Mouse (Mus musculus): ENCODE measurements around the gene Atl1. TPM values are rescaled to one million over a fixed set of nuclear protein-coding genes. Genes with fewer than 3 reads are reported as not detected.

Atl1 gene
- polyA plus RNA-seq, 1 experiment from 2014 or later: 2.9 TPM

- Histone ChIP-seq H3K4me3 (ENCODE audit: low read depth, low read length) (no peak overlapping the region), H3K9ac (replicated peaks; ENCODE audit: low read depth) (no peak overlapping the region), H3K36me3 (ENCODE audit: insufficient read depth, low read length) (peaks cover 19% of the 10 kb centered on the region; the same call in 1 of the 2 replicates), H3K4me1 (ENCODE audit: insufficient read depth, low read depth, low read length) (no peaks in the 10 kb centered on the region; the same call in 1 of the 2 replicates), H3K4me2 (replicated peaks; ENCODE audit: low read depth, low read length) (0 out of 2 replicates have a peak overlapping the region, but pooled peaks have one; percentile 3), H3K27ac (ENCODE audit: low read length) (peak overlapping the region; percentile 3; the same call in 1 of the 2 replicates), H3K27me3 (replicated peaks; ENCODE audit: insufficient read depth, low read length) (no peaks in the 10 kb centered on the region), H3K9me3 (ENCODE audit: low read length) (no peaks in the 10 kb centered on the region)
- DNase-seq (ENCODE audit: low spot score) (no peak), ATAC-seq (peak; percentile 40)
- TF ChIP-seq EP300 (IDR thresholded peaks at IDR 0.05) (no peak), CTCF (IDR thresholded peaks at IDR 0.05) (no peak)
- WGBS: 50% methylated on average over 9 of the region's 9 CpGs
Measured at GRCm38 (mm10) chr12:69977376-69977998, 85.1 kb downstream of the Atl1 start.

DNA sequence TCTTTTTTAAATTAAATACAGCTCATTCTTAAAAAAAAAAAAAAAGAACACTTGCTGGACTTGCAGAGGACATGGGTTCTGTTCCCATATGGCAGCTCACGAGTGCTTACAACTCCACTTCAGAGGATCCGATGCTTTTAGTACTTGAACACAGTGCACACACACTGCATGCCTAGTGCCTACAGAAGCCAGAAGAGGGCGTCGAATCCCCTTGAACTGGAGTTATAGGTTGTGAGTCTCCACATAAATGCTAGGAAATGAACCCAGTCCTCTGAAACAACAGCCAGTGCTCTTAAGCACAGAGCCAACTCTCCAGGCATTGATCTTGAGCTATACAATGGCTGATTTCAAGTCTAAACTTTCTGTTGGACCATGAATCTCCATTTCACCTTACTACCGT, 90.5 kb downstream of the Atl1 start:
- H3K9ac ChIP-seq (replicated peaks; ENCODE audit: low read depth): no peak overlapping the region
- no peaks in the 10 kb centered on the region for H3K9me3 ChIP-seq (ENCODE audit: low read length)
- H3K36me3 ChIP-seq (ENCODE audit: insufficient read depth, low read length): peaks cover 23% of the 10 kb centered on the region; the same call in 1 of the 2 replicates
- 59% methylated on average over 5 of the region's 5 CpGs for WGBS
- no peak overlapping the region for H3K4me2 ChIP-seq (replicated peaks; ENCODE audit: low read depth, low read length)
- H3K4me3 ChIP-seq (ENCODE audit: low read depth, low read length): no peak overlapping the region
- peak; percentile 41 for DNase-seq (ENCODE audit: low spot score)
- H3K4me1 ChIP-seq (ENCODE audit: insufficient read depth, low read depth, low read length): peaks cover 3% of the 10 kb centered on the region; the same call in 1 of the 2 replicates
- ATAC-seq: no peak
- no peaks in the 10 kb centered on the region for H3K27me3 ChIP-seq (replicated peaks; ENCODE audit: insufficient read depth, low read length)
- no peak overlapping the region for H3K27ac ChIP-seq (ENCODE audit: low read length)
- TF ChIP-seq EP300 (IDR thresholded peaks at IDR 0.05): no peak
- peak; percentile 60 for TF ChIP-seq CTCF (IDR thresholded peaks at IDR 0.05)

DNA sequence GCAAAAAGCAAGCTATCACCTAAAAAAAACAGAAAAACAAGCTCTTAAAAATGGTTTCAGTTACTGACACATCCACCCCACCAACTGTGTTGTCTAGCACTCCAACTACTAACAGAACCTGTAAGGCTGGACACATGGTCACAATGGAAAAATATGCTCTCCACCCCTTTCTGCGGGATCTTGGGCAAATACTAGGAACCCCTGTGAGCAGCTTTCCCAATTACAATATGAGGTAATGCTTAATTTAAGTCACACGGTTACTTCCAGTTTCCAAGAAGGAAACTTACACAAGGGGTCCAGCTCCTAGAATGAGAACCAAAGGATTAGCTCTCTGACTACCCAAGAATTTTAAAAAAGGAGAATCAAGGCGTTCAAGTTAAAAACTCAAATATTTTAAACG, 93.1 kb downstream of the Atl1 start:
- Histone ChIP-seq H3K4me3 (ENCODE audit: low read depth, low read length) (peak overlapping the region; percentile 95), H3K27ac (ENCODE audit: low read length) (peak overlapping the region; percentile 95), H3K9ac (replicated peaks; ENCODE audit: low read depth) (peak overlapping the region; percentile 98), H3K36me3 (ENCODE audit: insufficient read depth, low read length) (peaks cover 21% of the 10 kb centered on the region; the same call in 1 of the 2 replicates), H3K4me1 (ENCODE audit: insufficient read depth, low read depth, low read length) (peaks cover 3% of the 10 kb centered on the region; the same call in 1 of the 2 replicates), H3K27me3 (replicated peaks; ENCODE audit: insufficient read depth, low read length) (no peaks in the 10 kb centered on the region), H3K4me2 (replicated peaks; ENCODE audit: low read depth, low read length) (peak overlapping the region; percentile 76), H3K9me3 (ENCODE audit: low read length) (no peaks in the 10 kb centered on the region)
- TF ChIP-seq EP300 (IDR thresholded peaks at IDR 0.05) (peak; percentile 37), CTCF (IDR thresholded peaks at IDR 0.05) (no peak)
- 17% methylated on average over 4 of the region's 4 CpGs for WGBS
- peak; percentile 89 for DNase-seq (ENCODE audit: low spot score)
- ATAC-seq: peak; percentile 37

DNA sequence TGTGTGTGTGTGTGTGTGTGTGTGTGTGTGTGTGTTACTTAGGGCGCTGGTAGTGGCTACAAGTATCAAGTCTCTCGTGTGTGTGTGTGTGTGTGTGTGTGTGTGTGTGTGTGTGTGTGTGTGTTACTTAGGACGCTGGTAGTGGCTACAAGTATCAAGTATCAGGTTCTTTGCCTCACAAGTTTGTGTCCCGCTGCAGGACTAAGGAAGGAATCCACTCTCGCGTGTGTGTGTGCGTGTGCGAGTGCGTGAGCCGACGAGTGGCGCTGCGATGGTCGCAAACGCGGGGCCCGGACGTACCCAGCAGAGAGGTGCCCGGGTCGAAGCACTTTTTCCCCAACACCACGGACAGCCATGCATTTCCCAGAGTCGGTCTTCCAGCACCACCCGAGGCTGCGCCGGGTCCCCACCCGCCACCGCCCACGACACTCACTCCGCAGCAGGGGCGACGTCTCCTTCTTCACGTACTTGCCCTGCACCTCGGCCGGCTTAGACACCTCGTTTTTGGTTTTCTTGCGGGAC, 93.9 kb downstream of the Atl1 start:
- H3K9me3 ChIP-seq (ENCODE audit: low read length): no peaks in the 10 kb centered on the region
- H3K27ac ChIP-seq (ENCODE audit: low read length): peak overlapping the region; percentile 95
- no peak for TF ChIP-seq EP300 (IDR thresholded peaks at IDR 0.05)
- no peak for TF ChIP-seq CTCF (IDR thresholded peaks at IDR 0.05)
- H3K4me1 ChIP-seq (ENCODE audit: insufficient read depth, low read depth, low read length): peaks cover 3% of the 10 kb centered on the region; the same call in 1 of the 2 replicates
- ATAC-seq (peak; percentile 48), DNase-seq (ENCODE audit: low spot score) (peak; percentile 63)
- WGBS: 1% methylated on average over 34 of the region's 36 CpGs
- H3K36me3 ChIP-seq (ENCODE audit: insufficient read depth, low read length): peaks cover 19% of the 10 kb centered on the region; the same call in 1 of the 2 replicates
- H3K27me3 ChIP-seq (replicated peaks; ENCODE audit: insufficient read depth, low read length): no peaks in the 10 kb centered on the region
- H3K9ac ChIP-seq (replicated peaks; ENCODE audit: low read depth): peak overlapping the region; percentile 98
- H3K4me2 ChIP-seq (replicated peaks; ENCODE audit: low read depth, low read length): peak overlapping the region; percentile 76
- peak overlapping the region; percentile 95 for H3K4me3 ChIP-seq (ENCODE audit: low read depth, low read length)

GRCm38 (mm10) chr12:69986786-69987497, 94.5 kb downstream of the Atl1 start, which contains the start of gene Sav1:
TSS of gene Sav1 (minus strand) at chr12:69987002.
- Histone ChIP-seq H3K4me2 (replicated peaks; ENCODE audit: low read depth, low read length) (peak within 1 kb of the TSS; percentile 76), H3K4me1 (ENCODE audit: insufficient read depth, low read depth, low read length) (peaks cover 3% of the 10 kb centered on the region; the same call in 1 of the 2 replicates), H3K27me3 (replicated peaks; ENCODE audit: insufficient read depth, low read length) (no peaks in the 10 kb centered on the region), H3K9ac (replicated peaks; ENCODE audit: low read depth) (peak within 1 kb of the TSS; percentile 98), H3K4me3 (ENCODE audit: low read depth, low read length) (peak within 1 kb of the TSS; percentile 95), H3K27ac (ENCODE audit: low read length) (peak within 1 kb of the TSS; percentile 95), H3K36me3 (ENCODE audit: insufficient read depth, low read length) (peaks cover 16% of the 10 kb centered on the region; the same call in 1 of the 2 replicates), H3K9me3 (ENCODE audit: low read length) (no peaks in the 10 kb centered on the region)
- peak; percentile 93 for DNase-seq (ENCODE audit: low spot score)
- peak; percentile 91 for ATAC-seq
- no peak for TF ChIP-seq EP300 (IDR thresholded peaks at IDR 0.05)
- TF ChIP-seq CTCF (IDR thresholded peaks at IDR 0.05): no peak; the same call in 1 of the 2 replicates
- 2% methylated on average over 49 of the region's 102 CpGs for WGBS

DNA sequence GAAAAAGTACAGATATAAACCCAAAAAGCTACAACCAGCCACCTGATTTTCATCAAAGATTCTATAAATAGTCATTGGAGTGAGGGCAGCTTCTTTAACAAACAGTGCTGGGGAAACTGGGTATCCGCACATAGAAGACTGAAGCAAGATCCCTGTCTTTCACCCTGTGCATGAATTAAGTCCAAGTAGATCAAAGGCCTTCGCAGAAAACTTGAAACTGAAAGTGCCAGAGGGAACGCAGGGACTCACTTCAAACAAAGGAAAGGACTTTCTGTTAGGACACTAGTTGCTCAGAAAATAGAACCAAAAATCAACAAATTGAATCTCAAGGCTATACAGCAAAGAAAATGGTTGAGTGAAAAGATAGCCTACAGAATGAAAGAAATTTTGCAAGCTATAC, 103.0 kb downstream of the Atl1 start:
- ATAC-seq (no peak), DNase-seq (ENCODE audit: low spot score) (no peak)
- no peaks in the 10 kb centered on the region for H3K9me3 ChIP-seq (ENCODE audit: low read length)
- TF ChIP-seq CTCF (IDR thresholded peaks at IDR 0.05) (no peak), EP300 (IDR thresholded peaks at IDR 0.05) (no peak)
- H3K27ac ChIP-seq (ENCODE audit: low read length): no peak overlapping the region
- WGBS: 54% methylated on average over 3 of the region's 3 CpGs
- no peaks in the 10 kb centered on the region for H3K27me3 ChIP-seq (replicated peaks; ENCODE audit: insufficient read depth, low read length)
- no peaks in the 10 kb centered on the region for H3K4me1 ChIP-seq (ENCODE audit: insufficient read depth, low read depth, low read length)
- H3K4me3 ChIP-seq (ENCODE audit: low read depth, low read length): no peak overlapping the region
- H3K9ac ChIP-seq (replicated peaks; ENCODE audit: low read depth): no peak overlapping the region
- H3K4me2 ChIP-seq (replicated peaks; ENCODE audit: low read depth, low read length): no peak overlapping the region
- no peaks in the 10 kb centered on the region for H3K36me3 ChIP-seq (ENCODE audit: insufficient read depth, low read length)

Measured in lung, postnatal 0 days (tissue).